Mouse (Mus musculus) Patski (cell line): ENCODE data around the gene Ankrd2. TPM values are rescaled to one million over a fixed set of nuclear protein-coding genes. Genes with fewer than 3 reads are reported as not detected.

ENCODE experiments used
- ATAC-seq: fragments of 100-300 bp; one replicate; pipeline ENCODE4 v1.8.0; 2021
- CTCF ChIA-PET: fragments of 350-600 bp; sonication (Branson Sonifier 250); formaldehyde crosslinking; loops from one replicate; lab custom pipeline; 2022; ENCODE audit warnings: inconsistent platforms; lab: Charles Lee
- POLR2A ChIA-PET: fragments of 350-600 bp; sonication (Branson Sonifier 250); formaldehyde crosslinking; loops from one replicate; lab custom pipeline; 2022; ENCODE audit warnings: antibody characterized with exemption, inconsistent platforms; lab: Charles Lee
- DNase-seq: peaks from one replicate; pipeline ENCODE4 v3.0.0-alpha.2; 2011; ENCODE audit warnings: low read depth, low spot score
- H3K27me3 ChIP-seq: fragments of 371-371 bp; one replicate; pipeline ENCODE4 v1.5.1; 2021
- CTCF ChIP-seq: fragments of 100-300 bp; IDR thresholded peaks from one replicate; pipeline ENCODE4 v1.5.1; 2021
- in situ Hi-C: fragments of 300-500 bp; cut with MboI; formaldehyde crosslinking; loops from 3 replicates; pipeline ENCODE4 v1.11.1; 2018; ENCODE audit warnings: low pct_unique_long_range_greater_than_20kb, mixed read lengths
- polyA plus RNA-seq: library from polyadenylated mRNA; unstranded; gene quantifications from one replicate; pipeline ENCODE4 v1.2.3, GENCODE M21; 2021

The Ankrd2 gene
- polyA plus RNA-seq, 1 experiment from 2014 or later, result 0.83 TPM

DNA sequence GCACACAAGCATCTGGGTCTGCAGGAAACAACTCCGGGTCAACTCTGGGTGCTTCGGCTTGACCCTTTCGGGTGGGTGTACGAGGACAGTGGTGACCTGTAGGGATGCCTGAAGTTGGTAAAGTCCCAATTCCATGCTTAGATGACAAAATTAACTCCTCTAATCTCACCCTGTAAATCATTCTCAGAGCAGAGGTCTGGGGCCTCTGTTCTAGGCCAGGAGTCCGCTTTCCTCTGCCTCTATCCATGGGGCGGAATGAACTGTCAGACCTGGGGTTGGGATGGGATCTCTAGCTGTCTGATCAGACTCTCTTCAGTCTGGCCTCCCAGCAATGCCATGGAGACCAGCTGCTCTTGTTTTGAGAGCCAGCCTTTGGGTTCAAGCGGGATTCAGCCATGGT is 25.6 kb downstream of the Ankrd2 start:
- in situ Hi-C loops, result no loop called here
- POLR2A ChIA-PET, result interaction anchor here (0.7 kb wide), 1 partner anchor 19 kb away, joined by 3 read pairs; no protein-coding TSS in a partner anchor
- H3K27me3 ChIP-seq, result no peaks in the 10 kb centered on the region
- CTCF ChIA-PET, result interaction anchor here (0.9 to 2.5 kb wide), 5 partner anchors 7 to 16 kb away, joined by 3 to 7 read pairs (median 3); partner anchors contain the start of gene Hoga1
- ATAC-seq (no peak), DNase-seq (no peak)
- no peak for TF ChIP-seq CTCF

DNA sequence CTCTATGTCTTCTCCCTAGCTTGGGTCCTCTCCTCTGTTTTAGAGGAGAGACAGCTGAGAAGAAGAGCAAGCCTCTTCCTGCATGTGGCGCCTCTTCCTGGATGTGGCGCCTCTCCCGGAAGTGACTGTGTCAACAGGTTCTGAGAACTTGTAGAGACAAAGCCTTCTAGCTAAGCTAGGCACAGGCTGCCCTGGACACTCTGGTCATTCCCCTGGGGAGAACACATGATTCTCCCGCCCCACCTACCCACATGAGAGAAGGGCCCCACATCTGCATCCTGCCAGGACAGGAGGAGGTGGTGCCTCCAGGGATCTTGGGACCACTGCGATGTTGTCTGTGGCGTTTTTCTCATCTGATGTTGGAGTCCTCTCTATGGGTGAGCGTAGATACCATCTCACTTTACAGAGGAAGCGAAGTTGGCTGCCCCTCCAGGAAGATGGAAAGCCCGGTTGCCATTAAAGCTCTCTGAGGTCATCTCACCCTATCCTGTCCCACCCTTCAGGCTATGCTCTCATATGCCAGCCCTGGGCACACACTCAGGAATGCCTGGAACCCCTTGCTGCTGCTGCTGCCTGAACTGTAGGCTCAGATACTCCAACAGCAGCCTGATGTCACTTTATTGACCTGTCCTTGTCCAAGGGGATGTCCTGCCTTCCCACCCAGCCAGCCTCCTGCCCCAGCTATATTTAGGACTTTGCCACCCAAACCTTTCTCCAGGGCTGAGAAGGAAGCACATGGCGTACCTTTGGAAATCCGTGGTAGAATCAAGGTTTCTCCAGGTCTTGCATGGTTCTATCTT is 32.8 kb downstream of the Ankrd2 start:
- in situ Hi-C loops, result no loop called here
- ChIA-PET POLR2A (interaction anchor here (1.1 to 1.6 kb wide), 3 partner anchors 13 to 30 kb away, joined by 3 to 4 read pairs (median 4); partner anchors contain the start of gene Pi4k2a), CTCF (interaction anchor here (1.0 to 9.4 kb wide), 11 partner anchors 8 to 113 kb away, joined by 3 to 154 read pairs (median 4); partner anchors contain the start of genes 4933411K16Rik, Ankrd2 and Hoga1)
- ATAC-seq (no peak), DNase-seq (no peak)
- H3K27me3 ChIP-seq, result no peaks in the 10 kb centered on the region
- no peak for TF ChIP-seq CTCF

DNA sequence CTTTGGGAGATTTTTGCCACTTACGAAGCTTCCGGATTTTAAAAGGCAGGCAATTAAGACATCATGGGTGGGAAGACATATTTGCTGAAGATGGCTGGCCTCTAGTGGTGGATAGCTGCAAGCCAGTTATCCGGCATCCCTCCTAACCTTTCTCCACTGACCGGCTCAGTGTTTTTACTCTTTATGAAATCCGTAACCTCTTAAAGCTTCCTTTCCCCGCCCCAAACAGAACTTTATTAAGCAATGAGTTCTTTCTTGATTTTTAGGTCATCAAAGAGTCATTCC is 33.4 kb downstream of the Ankrd2 start:
- DNase-seq (no peak), ATAC-seq (no peak)
- no peak for TF ChIP-seq CTCF
- no peaks in the 10 kb centered on the region for H3K27me3 ChIP-seq
- POLR2A ChIA-PET, result interaction anchor here (1.1 to 1.6 kb wide), 3 partner anchors 13 to 31 kb away, joined by 3 to 4 read pairs (median 4); partner anchors contain the start of gene Pi4k2a
- in situ Hi-C loops, result no loop called here
- CTCF ChIA-PET, result interaction anchor here (0.8 to 9.4 kb wide), 13 partner anchors 8 to 114 kb away, joined by 3 to 154 read pairs (median 4); partner anchors contain the start of genes 4933411K16Rik, Ankrd2 and Hoga1

GRCm38 (mm10) chr19:42071221-42071620 is 35.4 kb downstream of the Ankrd2 start:
- ChIA-PET POLR2A (interaction anchor here (0.5 to 2.4 kb wide), 2 partner anchors 16 to 35 kb away, joined by 4 to 5 read pairs; no protein-coding TSS in a partner anchor), CTCF (interaction anchor here (1.0 to 9.4 kb wide), 9 partner anchors 14 to 95 kb away, joined by 3 to 154 read pairs (median 23); partner anchors contain the start of genes Ankrd2, Hoga1 and Pi4k2a)
- TF ChIP-seq CTCF, result no peak
- no peaks in the 10 kb centered on the region for H3K27me3 ChIP-seq
- ATAC-seq, result no peak
- DNase-seq, result no peak
- in situ Hi-C loops, result loop anchor here (5.0 kb wide), 1 partner anchor 39 kb away; no protein-coding TSS in a partner anchor

- CTCF ChIA-PET, result interaction anchor here (0.6 to 9.4 kb wide), 16 partner anchors 8 to 102 kb away, joined by 3 to 154 read pairs (median 8); partner anchors contain the start of genes 4933411K16Rik, Ankrd2, Hoga1 and Morn4
- no peak for DNase-seq
- POLR2A ChIA-PET, result interaction anchor here (1.2 to 2.4 kb wide), 2 partner anchors 17 to 37 kb away, joined by 3 to 5 read pairs; no protein-coding TSS in a partner anchor
- peak; percentile 6 for ATAC-seq
- no peak for TF ChIP-seq CTCF
- H3K27me3 ChIP-seq, result no peaks in the 10 kb centered on the region
- in situ Hi-C loops, result loop anchor here (5.0 kb wide), 1 partner anchor 40 kb away; no protein-coding TSS in a partner anchor
These were observed 36.2 kb downstream of the Ankrd2 start for GRCm38 (mm10) chr19:42071886-42072608.

- ChIA-PET CTCF (interaction anchor here (0.6 to 9.4 kb wide), 14 partner anchors 8 to 103 kb away, joined by 3 to 154 read pairs (median 9); partner anchors contain the start of genes 4933411K16Rik, Ankrd2, Hoga1 and Morn4), POLR2A (interaction anchor here (1.2 to 2.4 kb wide), 2 partner anchors 18 to 38 kb away, joined by 3 to 5 read pairs; no protein-coding TSS in a partner anchor)
- in situ Hi-C loops, result loop anchor here (5.0 kb wide), 1 partner anchor 41 kb away; no protein-coding TSS in a partner anchor
- H3K27me3 ChIP-seq, result no peaks in the 10 kb centered on the region
- DNase-seq (peak; percentile 81), ATAC-seq (peak; percentile 79)
- TF ChIP-seq CTCF, result peak; percentile 88
These were observed 37.0 kb downstream of the Ankrd2 start for GRCm38 (mm10) chr19:42072802-42073201.

- DNase-seq (no peak), ATAC-seq (no peak)
- ChIA-PET POLR2A (interaction anchor here (2.0 kb wide), 1 partner anchor 40 kb away, joined by 8 read pairs; the partner anchor contains the start of gene Ankrd2), CTCF (interaction anchor here (1.6 to 9.4 kb wide), 6 partner anchors 12 to 73 kb away, joined by 3 to 154 read pairs (median 8); partner anchors contain the start of genes Ankrd2, Hoga1 and Morn4)
- TF ChIP-seq CTCF, result no peak
- in situ Hi-C loops, result no loop called here
- H3K27me3 ChIP-seq, result no peaks in the 10 kb centered on the region
These were observed 39.3 kb downstream of the Ankrd2 start for GRCm38 (mm10) chr19:42075051-42075450.

DNA sequence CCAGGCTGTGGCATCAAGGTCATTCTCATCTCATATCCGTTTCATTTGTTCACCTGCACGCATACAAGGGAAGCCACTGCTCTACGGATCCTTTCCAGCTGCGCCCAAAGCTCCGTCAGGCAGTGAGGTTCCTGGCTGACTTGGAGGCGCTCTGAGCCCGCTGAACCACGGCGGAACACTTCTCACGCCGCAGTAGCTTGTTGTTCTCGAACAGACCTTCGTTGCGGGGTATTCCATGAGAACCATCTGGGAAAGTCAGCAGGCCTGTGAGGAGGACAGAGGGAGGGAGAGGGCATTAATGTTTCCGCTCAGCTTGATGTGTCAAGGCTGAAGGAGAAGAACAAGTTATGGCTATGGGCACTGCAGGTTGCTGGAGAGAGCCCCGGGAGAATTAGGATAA is 40.2 kb downstream of the Ankrd2 start:
- ChIA-PET CTCF (interaction anchor here (9.4 kb wide), 1 partner anchor 41 kb away, joined by 154 read pairs; the partner anchor contains the start of gene Ankrd2), POLR2A (interaction anchor here (0.6 to 2.0 kb wide), 2 partner anchors 33 to 41 kb away, joined by 3 to 8 read pairs; partner anchors contain the start of gene Ankrd2)
- ATAC-seq, result no peak
- no peaks in the 10 kb centered on the region for H3K27me3 ChIP-seq
- TF ChIP-seq CTCF, result no peak
- DNase-seq, result no peak
- in situ Hi-C loops, result no loop called here

GRCm38 (mm10) chr19:42078566-42078965 is 42.8 kb downstream of the Ankrd2 start:
- no peaks in the 10 kb centered on the region for H3K27me3 ChIP-seq
- CTCF ChIA-PET, result interaction anchor here (2.3 to 3.7 kb wide), 4 partner anchors 8 to 84 kb away, joined by 5 to 21 read pairs (median 12); partner anchors contain the start of genes Ankrd2 and Pi4k2a
- no peak for TF ChIP-seq CTCF
- POLR2A ChIA-PET, result interaction anchor here (1.5 kb wide), 1 partner anchor 53 kb away, joined by 4 read pairs; no protein-coding TSS in a partner anchor
- DNase-seq, result no peak
- in situ Hi-C loops, result no loop called here
- ATAC-seq, result no peak
